Comparison of ENCODE assay signal across 10 mouse cellular contexts in genomic region chr10:75944066-75944772, GRCm38 (mm10). TPM values are rescaled to one million over a fixed set of nuclear protein-coding genes. Genes with fewer than 3 reads are reported as not detected.
DNase-seq lines count a peak whose midpoint lies in the region; ATAC-seq and TF ChIP-seq lines count a peak whose summit lies in the region.
"Had no signal": no experiment of that assay in that cellular context is flagged by ENCODE, and none has a peak within 500 bp of the region (broad histone marks: within the 10 kb centered on the region; RNA-seq: fewer than 3 reads in every experiment).

No protein-coding gene starts in this region.

- 0 out of 2 replicates have a peak overlapping the region, but pooled peaks have one; percentile 33 for H3K27ac ChIP-seq in kidney, embryonic 14.5 days (ENCODE audit: low read depth, low read length)
- H3K27ac ChIP-seq in forebrain, postnatal 0 days (ENCODE audit: low read depth, low read length) = peak overlapping the region; percentile 35; the same call in 1 of the 2 replicates
- H3K27ac ChIP-seq in midbrain, embryonic 14.5 days (replicated peaks; ENCODE audit: low read depth, low read length) = no peak overlapping the region
- H3K27ac ChIP-seq: limb, embryonic 15.5 days had no signal

- H3K9me3 ChIP-seq in kidney, embryonic 14.5 days (ENCODE audit: control insufficient read depth, low read length) = no peaks in the 10 kb centered on the region
- no peaks in the 10 kb centered on the region for H3K9me3 ChIP-seq in forebrain, postnatal 0 days (ENCODE audit: low read length)
- H3K9me3 ChIP-seq in midbrain, embryonic 14.5 days (ENCODE audit: control insufficient read depth, low read length) = no peaks in the 10 kb centered on the region
- H3K9me3 ChIP-seq: limb, embryonic 15.5 days had no signal

- DNase-seq in kidney, adult 18-20 months = no peak
- peak; percentile 53 for DNase-seq in adrenal gland, postnatal 10 days
- peak; percentile 55 for DNase-seq in forebrain, postnatal 0 days
- peak; percentile 41 for DNase-seq in midbrain, embryonic 14.5 days
- no peak for DNase-seq in urinary bladder, postnatal 25 days (ENCODE audit: low spot score)
- DNase-seq in cerebellum, postnatal 4 days (ENCODE audit: low spot score in 2 of 2) = no peak
- DNase-seq in right cerebral cortex, adult 2 months (ENCODE audit: low spot score in 2 of 2) = no peak
- DNase-seq: heart, postnatal 4 days had no signal

- no peak overlapping the region for H3K9ac ChIP-seq in kidney, embryonic 14.5 days (ENCODE audit: low read depth, low read length)
- H3K9ac ChIP-seq in forebrain, postnatal 0 days = no peak overlapping the region
- H3K9ac ChIP-seq in midbrain, embryonic 14.5 days (replicated peaks; ENCODE audit: low read length) = no peak overlapping the region
- H3K9ac ChIP-seq: limb, embryonic 15.5 days had no signal

- no peaks in the 10 kb centered on the region for H3K36me3 ChIP-seq in kidney, embryonic 14.5 days (ENCODE audit: control insufficient read depth, insufficient read depth, low read length)
- H3K36me3 ChIP-seq in forebrain, postnatal 0 days (ENCODE audit: insufficient read depth) = no peaks in the 10 kb centered on the region
- no peaks in the 10 kb centered on the region for H3K36me3 ChIP-seq in midbrain, embryonic 14.5 days (ENCODE audit: control insufficient read depth, insufficient read depth, low read length)
- H3K36me3 ChIP-seq: limb, embryonic 15.5 days had no signal

- H3K4me2 ChIP-seq in kidney, embryonic 14.5 days (replicated peaks; ENCODE audit: low read depth, low read length) = no peak overlapping the region
- no peak overlapping the region for H3K4me2 ChIP-seq in forebrain, postnatal 0 days (ENCODE audit: low read depth)
- H3K4me2 ChIP-seq in midbrain, embryonic 14.5 days (ENCODE audit: low read length) = no peak overlapping the region
- H3K4me2 ChIP-seq: limb, embryonic 15.5 days had no signal

- H3K27me3 ChIP-seq in kidney, embryonic 14.5 days (ENCODE audit: control insufficient read depth, insufficient read depth, low read length) = no peaks in the 10 kb centered on the region
- no peaks in the 10 kb centered on the region; the same call in 1 of the 2 replicates for H3K27me3 ChIP-seq in forebrain, postnatal 0 days (ENCODE audit: insufficient read depth, low read length)
- no peaks in the 10 kb centered on the region for H3K27me3 ChIP-seq in midbrain, embryonic 14.5 days (ENCODE audit: control insufficient read depth, insufficient read depth, low read length)
- H3K27me3 ChIP-seq: limb, embryonic 15.5 days had no signal

- no peak for TF ChIP-seq CTCF in forebrain, postnatal 0 days (IDR thresholded peaks at IDR 0.05; ENCODE audit: low read depth)

- H3K4me1 ChIP-seq in kidney, embryonic 14.5 days (ENCODE audit: control insufficient read depth, insufficient read depth, low read length) = 0 out of 2 replicates have a peak, but pooled peaks cover 5% of the 10 kb centered on the region
- H3K4me1 ChIP-seq in forebrain, postnatal 0 days (ENCODE audit: insufficient read depth) = 0 out of 2 replicates have a peak, but pooled peaks cover 4% of the 10 kb centered on the region
- H3K4me1 ChIP-seq in midbrain, embryonic 14.5 days (ENCODE audit: control insufficient read depth, insufficient read depth, low read length) = no peaks in the 10 kb centered on the region
- H3K4me1 ChIP-seq: limb, embryonic 15.5 days had no signal

- H3K4me3 ChIP-seq in kidney, embryonic 14.5 days (ENCODE audit: low read length) = no peak overlapping the region
- H3K4me3 ChIP-seq in forebrain, postnatal 0 days (ENCODE audit: low read depth, low read length) = no peak overlapping the region
- H3K4me3 ChIP-seq in midbrain, embryonic 14.5 days (replicated peaks; ENCODE audit: low read depth, low read length) = no peak overlapping the region
- H3K4me3 ChIP-seq: limb, embryonic 15.5 days had no signal

- 26% methylated on average over 11 of the region's 11 CpGs for WGBS in kidney, embryonic 14.5 days
- WGBS in forebrain, postnatal 0 days = 14% methylated on average over 11 of the region's 11 CpGs
- 26% methylated on average over 11 of the region's 11 CpGs for WGBS in midbrain, embryonic 14.5 days

- no peak for ATAC-seq in kidney, embryonic 14.5 days (ENCODE audit: low FRiP score, low TSS enrichment)
- ATAC-seq in forebrain, postnatal 0 days = peak; percentile 68
- ATAC-seq in midbrain, embryonic 14.5 days (ENCODE audit: low FRiP score, low TSS enrichment) = no peak

RNA-seq across cellular contexts. Expression of gene Vpreb3, which starts 1.4 kb away (rescaled TPM):
- polyA plus RNA-seq in kidney, embryonic 14.5 days (2014; fragmentation: Nextera tagmentation; extraction: Ambion mirVana) = 1.1 and 1.4 TPM in 2 replicates
- total RNA-seq in adrenal gland, postnatal 10 days (2021) = 1 to 10 TPM; 1.1 to 1.2 TPM
- not detected in 2 replicates for total RNA-seq in forebrain, postnatal 0 days (2014; rRNA removed)
- polyA plus RNA-seq in forebrain, postnatal 0 days (2015; fragmentation: Nextera tagmentation; extraction: Ambion mirVana) = 0.45 and 1.4 TPM in 2 replicates
- not detected in 2 replicates for polyA plus RNA-seq in midbrain, embryonic 14.5 days (2014; fragmentation: Nextera tagmentation; extraction: Ambion mirVana)
- total RNA-seq: heart, postnatal 4 days had no signal

RNA-seq across cellular contexts. Expression of gene Gm867, which starts 3.7 kb away (rescaled TPM):
- polyA plus RNA-seq in kidney, embryonic 14.5 days (2014; fragmentation: Nextera tagmentation; extraction: Ambion mirVana) = 0.35 TPM in 1 of 2 replicates, not detected in the other
- total RNA-seq in adrenal gland, postnatal 10 days (2021) = under 1 TPM; 0.48 to 0.51 TPM
- 0.95 and 2.8 TPM in 2 replicates for total RNA-seq in forebrain, postnatal 0 days (2014; rRNA removed)
- polyA plus RNA-seq in forebrain, postnatal 0 days (2015; fragmentation: Nextera tagmentation; extraction: Ambion mirVana) = 0.97 and 1.0 TPM in 2 replicates
- polyA plus RNA-seq in midbrain, embryonic 14.5 days (2014; fragmentation: Nextera tagmentation; extraction: Ambion mirVana) = 0.22 and 0.53 TPM in 2 replicates
- total RNA-seq: heart, postnatal 4 days had no signal

RNA-seq across cellular contexts. Expression of gene Mmp11, which starts 7.9 kb away (rescaled TPM):
- 43.7 and 53.9 TPM in 2 replicates for polyA plus RNA-seq in kidney, embryonic 14.5 days (2014; fragmentation: Nextera tagmentation; extraction: Ambion mirVana)
- total RNA-seq in adrenal gland, postnatal 10 days (2021) = 10 to 100 TPM in 1 of 2 experiments, 1 to 10 TPM in 1; 6.6 to 14.6 TPM
- 11.7 and 13.5 TPM in 2 replicates for total RNA-seq in forebrain, postnatal 0 days (2014; rRNA removed)
- 14.3 and 16.5 TPM in 2 replicates for polyA plus RNA-seq in forebrain, postnatal 0 days (2015; fragmentation: Nextera tagmentation; extraction: Ambion mirVana)
- polyA plus RNA-seq in midbrain, embryonic 14.5 days (2014; fragmentation: Nextera tagmentation; extraction: Ambion mirVana) = 13.3 and 16.5 TPM in 2 replicates

RNA-seq across cellular contexts. Expression of gene Gm5134, which starts 10.1 kb away (rescaled TPM):
- polyA plus RNA-seq in kidney, embryonic 14.5 days (2014; fragmentation: Nextera tagmentation; extraction: Ambion mirVana) = not detected in 2 replicates
- not detected for total RNA-seq in adrenal gland, postnatal 10 days (2021)
- total RNA-seq in forebrain, postnatal 0 days (2014; rRNA removed) = not detected in 2 replicates
- polyA plus RNA-seq in forebrain, postnatal 0 days (2015; fragmentation: Nextera tagmentation; extraction: Ambion mirVana) = not detected in 2 replicates
- polyA plus RNA-seq in midbrain, embryonic 14.5 days (2014; fragmentation: Nextera tagmentation; extraction: Ambion mirVana) = not detected in 2 replicates
- total RNA-seq: heart, postnatal 4 days had no signal
- polyA plus RNA-seq: limb, embryonic 15.5 days had no signal

RNA-seq across cellular contexts. Expression of gene Chchd10, which starts 11.3 kb away (rescaled TPM):
- 94.4 and 99.4 TPM in 2 replicates for polyA plus RNA-seq in kidney, embryonic 14.5 days (2014; fragmentation: Nextera tagmentation; extraction: Ambion mirVana)
- total RNA-seq in adrenal gland, postnatal 10 days (2021) = 1,000 to 10,000 TPM; 1,348 to 1,353 TPM
- 69.9 and 93.0 TPM in 2 replicates for total RNA-seq in forebrain, postnatal 0 days (2014; rRNA removed)
- 97.1 and 121 TPM in 2 replicates for polyA plus RNA-seq in forebrain, postnatal 0 days (2015; fragmentation: Nextera tagmentation; extraction: Ambion mirVana)
- polyA plus RNA-seq in midbrain, embryonic 14.5 days (2014; fragmentation: Nextera tagmentation; extraction: Ambion mirVana) = 44.2 and 76.8 TPM in 2 replicates

Comparison
In these comparisons a context has a peak if more than half of its experiments do, and no peak if none do; other contexts are left out.
1. DNase-seq: peak in adrenal gland, postnatal 10 days (single experiment), forebrain, postnatal 0 days (single experiment) and midbrain, embryonic 14.5 days (single experiment); none in kidney, adult 18-20 months (single experiment), urinary bladder, postnatal 25 days (single experiment), cerebellum, postnatal 4 days (0 of 2) and right cerebral cortex, adult 2 months (0 of 2).